Mouse (Mus musculus): ENCODE data around the gene Prss57. TPM values are rescaled to one million over a fixed set of nuclear protein-coding genes. Genes with fewer than 3 reads are reported as not detected.

The Prss57 gene
- polyA plus RNA-seq, 1 experiment from 2014 or later = not detected

DNA sequence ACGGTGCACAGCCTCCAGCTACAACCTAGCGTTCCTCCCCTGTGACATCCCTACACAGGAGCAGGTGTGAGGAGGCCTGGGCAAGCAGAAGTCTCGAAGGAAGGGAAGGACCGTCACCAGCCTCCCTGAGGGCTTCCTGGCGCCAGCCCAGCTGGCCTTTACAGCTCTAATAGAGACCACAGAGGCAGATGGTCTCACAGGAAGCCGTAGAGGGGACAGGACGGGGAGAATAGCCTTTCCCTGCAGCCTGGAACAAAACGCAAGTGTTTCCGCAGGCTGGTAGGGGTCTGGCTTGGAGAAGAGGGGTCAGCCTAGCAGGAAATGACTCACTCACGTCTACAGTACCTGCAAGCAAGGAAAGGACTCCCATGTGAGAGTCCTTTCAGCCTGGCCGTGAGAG, 17.1 kb upstream of the Prss57 start:
- H3K9ac ChIP-seq = no peak overlapping the region
- H3K4me2 ChIP-seq = no peak overlapping the region
- H3K27ac ChIP-seq (ENCODE audit: low read depth) = peak overlapping the region; percentile 77; the same call in 1 of the 2 replicates
- H3K36me3 ChIP-seq (ENCODE audit: insufficient read depth) = peaks cover 26% of the 10 kb centered on the region
- DNase-seq = peak; percentile 41
- ATAC-seq (ENCODE audit: insufficient read depth) = peak; percentile 15; the same call in 1 of the 2 replicates
- H3K9me3 ChIP-seq (ENCODE audit: low read depth, low read length) = no peaks in the 10 kb centered on the region
- H3K4me1 ChIP-seq (ENCODE audit: insufficient read depth) = peaks cover 4% of the 10 kb centered on the region
- no peak for TF ChIP-seq CTCF (IDR thresholded peaks at IDR 0.05; ENCODE audit: low read depth)
- H3K4me3 ChIP-seq (ENCODE audit: low read depth, low read length) = no peak overlapping the region
- 66% methylated on average over 11 of the region's 11 CpGs for WGBS
- H3K27me3 ChIP-seq (ENCODE audit: insufficient read depth, low read length) = no peaks in the 10 kb centered on the region

- 73% methylated on average over 10 of the region's 10 CpGs for WGBS
- H3K9ac ChIP-seq = no peak overlapping the region
- peaks cover 12% of the 10 kb centered on the region for H3K4me1 ChIP-seq (ENCODE audit: insufficient read depth)
These were observed 16.2 kb upstream of the Prss57 start for GRCm38 (mm10) chr10:79806972-79807371.

GRCm38 (mm10) chr10:79806331-79806730, 15.6 kb upstream of the Prss57 start:
- Histone ChIP-seq H3K4me2 (no peak overlapping the region), H3K27me3 (ENCODE audit: insufficient read depth, low read length) (no peaks in the 10 kb centered on the region), H3K4me3 (ENCODE audit: low read depth, low read length) (no peak overlapping the region), H3K36me3 (ENCODE audit: insufficient read depth) (peaks cover 19% of the 10 kb centered on the region), H3K9ac (no peak overlapping the region), H3K27ac (ENCODE audit: low read depth) (no peak overlapping the region), H3K9me3 (ENCODE audit: low read depth, low read length) (no peaks in the 10 kb centered on the region), H3K4me1 (ENCODE audit: insufficient read depth) (peaks cover 13% of the 10 kb centered on the region)
- TF ChIP-seq CTCF (IDR thresholded peaks at IDR 0.05; ENCODE audit: low read depth) = no peak
- 83% methylated on average over 9 of the region's 9 CpGs for WGBS
- DNase-seq (no peak), ATAC-seq (ENCODE audit: insufficient read depth) (no peak)

More at GRCm38 (mm10) chr10:79806972-79807371, 16.2 kb upstream of the Prss57 start:
- H3K27ac ChIP-seq (ENCODE audit: low read depth) = peak overlapping the region; percentile 18; the same call in 1 of the 2 replicates
- ATAC-seq (ENCODE audit: insufficient read depth) = no peak
- H3K4me2 ChIP-seq = no peak overlapping the region
- TF ChIP-seq CTCF (IDR thresholded peaks at IDR 0.05; ENCODE audit: low read depth) = no peak
- H3K36me3 ChIP-seq (ENCODE audit: insufficient read depth) = peaks cover 23% of the 10 kb centered on the region
- no peaks in the 10 kb centered on the region for H3K9me3 ChIP-seq (ENCODE audit: low read depth, low read length)
- H3K27me3 ChIP-seq (ENCODE audit: insufficient read depth, low read length) = no peaks in the 10 kb centered on the region
- no peak overlapping the region for H3K4me3 ChIP-seq (ENCODE audit: low read depth, low read length)
- no peak for DNase-seq

DNA sequence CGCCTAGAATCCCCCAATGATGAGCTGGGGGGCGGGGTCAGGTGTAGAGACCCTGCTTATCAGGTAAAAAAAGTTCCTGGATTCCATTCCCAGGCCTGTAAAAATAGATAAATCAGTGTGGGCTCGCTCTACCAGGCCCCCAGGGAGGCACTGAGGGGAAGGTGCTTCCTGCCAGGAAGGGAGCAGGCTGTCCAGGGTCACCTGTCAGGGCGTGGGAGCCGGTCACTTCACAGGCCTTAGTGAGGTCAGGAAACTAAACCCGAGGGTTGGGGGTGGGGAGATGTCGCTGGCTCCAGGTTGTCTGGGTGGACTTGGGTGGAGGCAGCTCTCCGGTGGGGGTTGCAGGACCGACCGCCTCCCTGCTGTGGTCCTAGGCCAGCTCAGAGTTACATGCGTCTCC, 14.9 kb upstream of the Prss57 start:
- H3K4me3 ChIP-seq (ENCODE audit: low read depth, low read length) = no peak overlapping the region
- no peak for TF ChIP-seq CTCF (IDR thresholded peaks at IDR 0.05; ENCODE audit: low read depth)
- ATAC-seq (ENCODE audit: insufficient read depth) (no peak), DNase-seq (no peak)
- no peak overlapping the region for H3K9ac ChIP-seq
- H3K27ac ChIP-seq (ENCODE audit: low read depth) = no peak overlapping the region; the same call in 1 of the 2 replicates
- 43% methylated on average over 11 of the region's 11 CpGs for WGBS
- peaks cover 12% of the 10 kb centered on the region for H3K36me3 ChIP-seq (ENCODE audit: insufficient read depth)
- H3K4me1 ChIP-seq (ENCODE audit: insufficient read depth) = peaks cover 13% of the 10 kb centered on the region
- H3K27me3 ChIP-seq (ENCODE audit: insufficient read depth, low read length) = no peaks in the 10 kb centered on the region
- H3K4me2 ChIP-seq = no peak overlapping the region
- no peaks in the 10 kb centered on the region for H3K9me3 ChIP-seq (ENCODE audit: low read depth, low read length)

DNA sequence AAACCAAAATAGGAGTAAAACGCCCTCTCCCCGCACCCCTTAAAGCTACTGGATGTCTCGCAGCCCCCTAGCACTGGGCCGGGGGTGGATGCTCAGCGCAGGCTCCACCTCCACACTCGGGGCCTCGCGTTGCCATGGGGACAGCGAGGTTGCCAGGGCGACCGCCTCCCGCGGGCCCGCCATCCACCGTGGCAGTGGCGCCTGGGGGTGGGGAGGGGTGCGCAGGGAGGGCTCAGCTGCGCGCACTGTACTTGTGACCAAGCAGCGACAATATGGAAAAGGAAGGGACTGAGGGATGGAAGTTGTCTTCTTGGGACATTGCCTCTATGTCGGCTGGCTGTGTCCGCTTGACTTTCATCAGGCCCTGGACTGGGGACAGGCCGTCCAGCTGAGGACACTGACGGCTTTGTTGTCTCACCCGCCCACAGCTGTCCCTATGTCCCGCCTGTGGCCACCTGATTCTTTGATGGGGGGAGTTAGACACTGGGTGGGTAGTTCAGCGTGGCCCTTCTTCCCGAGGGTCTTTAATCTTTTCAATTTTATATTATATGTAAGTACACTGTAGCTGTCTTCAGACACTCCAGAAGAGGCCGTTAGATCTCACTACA, 13.1 kb upstream of the Prss57 start:
- peaks cover 13% of the 10 kb centered on the region for H3K4me1 ChIP-seq (ENCODE audit: insufficient read depth)
- ATAC-seq (ENCODE audit: insufficient read depth) = peak; percentile 45; the same call in 1 of the 2 replicates
- TF ChIP-seq CTCF (IDR thresholded peaks at IDR 0.05; ENCODE audit: low read depth) = no peak
- peak; percentile 66 for DNase-seq
- no peaks in the 10 kb centered on the region for H3K9me3 ChIP-seq (ENCODE audit: low read depth, low read length)
- WGBS = 12% methylated on average over 29 of the region's 29 CpGs
- H3K36me3 ChIP-seq (ENCODE audit: insufficient read depth) = peaks cover 7% of the 10 kb centered on the region
- H3K4me3 ChIP-seq (ENCODE audit: low read depth, low read length) = no peak overlapping the region
- no peaks in the 10 kb centered on the region for H3K27me3 ChIP-seq (ENCODE audit: insufficient read depth, low read length)
- H3K9ac ChIP-seq = 0 out of 2 replicates have a peak overlapping the region, but pooled peaks have one; percentile 6
- peak overlapping the region; percentile 40; the same call in 1 of the 2 replicates for H3K4me2 ChIP-seq
- no peak overlapping the region for H3K27ac ChIP-seq (ENCODE audit: low read depth)

DNA sequence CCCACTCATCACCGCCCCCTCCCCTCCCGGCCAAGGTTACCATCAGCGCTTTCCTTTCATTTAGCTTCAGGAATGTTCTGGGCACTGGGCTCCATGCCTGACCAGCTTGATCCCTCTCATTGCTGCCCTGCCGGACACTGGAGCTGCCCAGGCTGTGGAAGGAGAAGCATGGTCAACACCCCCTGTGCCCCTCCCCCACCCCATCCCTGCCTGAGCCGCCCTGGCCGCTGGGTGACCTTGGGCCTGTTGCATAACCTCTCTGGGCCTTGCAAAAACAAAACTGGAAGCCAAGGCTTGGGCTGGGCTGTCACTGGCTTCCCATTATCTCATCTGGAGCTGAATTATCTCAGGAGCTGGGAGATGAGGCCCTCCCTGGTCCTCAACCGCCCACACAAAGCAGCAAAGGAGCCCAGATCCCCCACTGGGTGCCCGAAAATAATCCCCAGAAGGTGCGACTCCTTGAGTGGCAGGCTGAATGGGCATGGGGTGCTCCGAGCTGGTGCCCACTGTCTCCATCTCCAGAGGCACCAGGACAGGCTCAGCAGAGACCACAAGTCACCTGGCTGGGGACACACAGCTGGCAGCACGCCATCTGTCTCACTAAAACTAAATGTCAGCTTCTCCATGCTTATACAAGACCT, 11.7 kb upstream of the Prss57 start:
- Histone ChIP-seq H3K9ac (no peak overlapping the region), H3K4me3 (ENCODE audit: low read depth, low read length) (no peak overlapping the region), H3K27me3 (ENCODE audit: insufficient read depth, low read length) (no peaks in the 10 kb centered on the region), H3K27ac (ENCODE audit: low read depth) (no peak overlapping the region), H3K36me3 (ENCODE audit: insufficient read depth) (no peaks in the 10 kb centered on the region), H3K4me1 (ENCODE audit: insufficient read depth) (peaks cover 13% of the 10 kb centered on the region), H3K9me3 (ENCODE audit: low read depth, low read length) (no peaks in the 10 kb centered on the region), H3K4me2 (0 out of 2 replicates have a peak overlapping the region, but pooled peaks have one; percentile 12)
- DNase-seq (peak; percentile 27), ATAC-seq (ENCODE audit: insufficient read depth) (0 out of 2 replicates have a peak, but pooled peaks have one; percentile 11)
- TF ChIP-seq CTCF (IDR thresholded peaks at IDR 0.05; ENCODE audit: low read depth) = no peak
- 45% methylated on average over 11 of the region's 11 CpGs for WGBS

- H3K9me3 ChIP-seq (ENCODE audit: low read depth, low read length) = no peaks in the 10 kb centered on the region
- H3K4me3 ChIP-seq (ENCODE audit: low read depth, low read length) = no peak overlapping the region
- no peaks in the 10 kb centered on the region for H3K36me3 ChIP-seq (ENCODE audit: insufficient read depth)
- H3K4me2 ChIP-seq = 0 out of 2 replicates have a peak overlapping the region, but pooled peaks have one; percentile 4
- H3K4me1 ChIP-seq (ENCODE audit: insufficient read depth) = peaks cover 13% of the 10 kb centered on the region
- DNase-seq (no peak), ATAC-seq (ENCODE audit: insufficient read depth) (no peak)
- H3K27ac ChIP-seq (ENCODE audit: low read depth) = no peak overlapping the region
- H3K27me3 ChIP-seq (ENCODE audit: insufficient read depth, low read length) = no peaks in the 10 kb centered on the region
- H3K9ac ChIP-seq = no peak overlapping the region
- WGBS = 40% methylated on average over 3 of the region's 3 CpGs
- TF ChIP-seq CTCF (IDR thresholded peaks at IDR 0.05; ENCODE audit: low read depth) = no peak
These were observed 11.1 kb upstream of the Prss57 start for GRCm38 (mm10) chr10:79801837-79802236.

All from lung, embryonic 14.5 days (tissue).